Mouse (Mus musculus) limb, embryonic 11.5 days (tissue): ENCODE results near the gene Sars2. TPM values are rescaled to one million over a fixed set of nuclear protein-coding genes. Genes with fewer than 3 reads are reported as not detected.

ENCODE experiments used
- ATAC-seq: fragments of 200-750 bp; cut with Nextera tagmentation; 2 replicates; pipeline ENCODE4 v1.8.0; 2017; ENCODE audit warnings: low read depth; ENCODE audit not compliant: insufficient number of reproducible peaks, low FRiP score, low TSS enrichment
- DNase-seq: peaks from one replicate; pipeline ENCODE4 v3.0.0-alpha.2; 2015; ENCODE audit warnings: low spot score
- H3K27ac ChIP-seq: fragments of 300-500 bp; sonication (generic); replicated peaks from 2 replicates; pipeline ENCODE4 v1.5.1; 2014; ENCODE audit warnings: low read depth, mild to moderate bottlenecking, low read length
- H3K27me3 ChIP-seq: fragments of 300-500 bp; sonication (generic); 2 replicates; pipeline ENCODE4 v1.6.1; 2014; ENCODE audit warnings: mild to moderate bottlenecking, low read length, mixed read lengths; ENCODE audit not compliant: control insufficient read depth, insufficient read depth
- H3K36me3 ChIP-seq: fragments of 300-500 bp; sonication (generic); 2 replicates; pipeline ENCODE4 v1.6.1; 2014; ENCODE audit warnings: mild to moderate bottlenecking, low read length, moderate library complexity, mixed read lengths; ENCODE audit not compliant: control insufficient read depth, insufficient read depth
- H3K4me1 ChIP-seq: fragments of 300-500 bp; sonication (generic); 2 replicates; pipeline ENCODE4 v1.6.1; 2014; ENCODE audit warnings: low read length, mixed read lengths; ENCODE audit not compliant: control insufficient read depth, insufficient read depth
- H3K4me2 ChIP-seq: fragments of 300-500 bp; sonication (generic); 2 replicates; pipeline ENCODE4 v1.6.1; 2014; ENCODE audit warnings: low read depth, mild to moderate bottlenecking, moderate library complexity; ENCODE audit not compliant: severe bottlenecking
- H3K4me3 ChIP-seq: fragments of 300-500 bp; sonication (generic); 2 replicates; pipeline ENCODE4 v1.5.1; 2014; ENCODE audit warnings: low read depth, low read length
- H3K9ac ChIP-seq: fragments of 300-500 bp; sonication (generic); 2 replicates; pipeline ENCODE4 v1.6.1; 2014; ENCODE audit warnings: mild to moderate bottlenecking, low read length
- H3K9me3 ChIP-seq: fragments of 300-500 bp; sonication (generic); 2 replicates; pipeline ENCODE4 v1.6.1; 2016; ENCODE audit warnings: low read length; ENCODE audit not compliant: control insufficient read depth
- WGBS: fragments of 180-500 bp; shearing (Covaris S2); extraction: QIAGEN DNeasy Blood & Tissue Kit; methylation state at CpG from one replicate; pipeline ENCODE4 v1.1.7; 2014; 5-methylcytosine and 5-hydroxymethylcytosine counted together
- polyA plus RNA-seq: library from polyadenylated mRNA; unstranded; fragments of >200 nt; fragmentation: Nextera tagmentation; extraction: Ambion mirVana; gene quantifications from 2 replicates; pipeline ENCODE4 v1.2.1, GENCODE M21; 2014

The Sars2 gene
- polyA plus RNA-seq, 1 experiment from 2014 or later: 34.9 TPM

GRCm38 (mm10) chr7:28774164-28774563 lies 32.4 kb downstream of the Sars2 start:
- ATAC-seq (no peak), DNase-seq (no peak)
- Histone ChIP-seq H3K36me3 (no peaks in the 10 kb centered on the region), H3K4me3 (no peak overlapping the region), H3K9ac (no peak overlapping the region), H3K4me1 (no peaks in the 10 kb centered on the region), H3K9me3 (no peaks in the 10 kb centered on the region), H3K27ac (no peak overlapping the region), H3K27me3 (no peaks in the 10 kb centered on the region), H3K4me2 (no peak overlapping the region)
- 90% methylated on average over 12 of the region's 12 CpGs for WGBS

DNA sequence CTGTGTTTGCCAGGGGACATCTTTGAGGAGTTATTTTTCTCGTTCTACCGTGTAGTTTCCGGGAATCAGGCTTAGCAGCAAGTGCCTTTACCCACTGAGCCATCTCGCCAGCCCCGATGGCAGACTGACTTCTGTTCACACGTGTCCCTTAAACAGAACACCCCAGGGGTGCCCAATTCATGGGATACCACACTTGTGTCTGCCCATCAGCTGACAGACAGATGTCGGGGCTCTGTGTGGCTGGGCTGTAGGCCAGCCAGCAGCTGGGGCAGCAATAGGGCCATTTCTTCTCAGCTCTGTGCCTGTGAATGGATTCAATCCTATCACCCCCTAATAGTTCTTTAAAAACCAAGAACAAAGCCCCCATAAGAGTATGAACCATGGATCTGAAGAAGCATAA lies 33.3 kb downstream of the Sars2 start:
- H3K27me3 ChIP-seq: no peaks in the 10 kb centered on the region
- 92% methylated on average over 7 of the region's 7 CpGs for WGBS
- no peak overlapping the region for H3K9ac ChIP-seq
- H3K4me2 ChIP-seq: no peak overlapping the region
- no peak overlapping the region for H3K27ac ChIP-seq
- no peak overlapping the region for H3K4me3 ChIP-seq
- DNase-seq (no peak), ATAC-seq (no peak)
- H3K36me3 ChIP-seq: no peaks in the 10 kb centered on the region
- H3K4me1 ChIP-seq: no peaks in the 10 kb centered on the region
- no peaks in the 10 kb centered on the region for H3K9me3 ChIP-seq

DNA sequence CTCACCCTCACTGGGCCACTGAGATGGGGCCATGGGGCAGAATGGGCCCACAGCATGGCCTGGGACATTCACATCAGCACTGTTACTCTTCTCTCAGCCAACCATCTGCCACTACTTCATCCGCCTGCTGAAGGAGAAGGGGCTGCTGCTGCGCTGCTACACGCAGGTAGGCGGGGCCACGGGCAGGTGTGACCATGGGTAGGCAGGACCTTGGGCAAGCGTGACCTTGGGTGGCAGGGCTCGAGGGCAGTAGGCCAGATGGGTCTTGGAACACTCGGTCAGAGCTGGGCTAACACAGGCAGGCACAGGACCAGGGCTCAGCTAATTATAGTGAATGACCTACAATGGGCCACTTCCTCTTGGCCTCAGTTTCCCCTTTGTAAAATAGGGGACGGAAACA lies 37.0 kb downstream of the Sars2 start:
- no peak for DNase-seq
- no peaks in the 10 kb centered on the region for H3K36me3 ChIP-seq
- WGBS: 78% methylated on average over 9 of the region's 9 CpGs

DNA sequence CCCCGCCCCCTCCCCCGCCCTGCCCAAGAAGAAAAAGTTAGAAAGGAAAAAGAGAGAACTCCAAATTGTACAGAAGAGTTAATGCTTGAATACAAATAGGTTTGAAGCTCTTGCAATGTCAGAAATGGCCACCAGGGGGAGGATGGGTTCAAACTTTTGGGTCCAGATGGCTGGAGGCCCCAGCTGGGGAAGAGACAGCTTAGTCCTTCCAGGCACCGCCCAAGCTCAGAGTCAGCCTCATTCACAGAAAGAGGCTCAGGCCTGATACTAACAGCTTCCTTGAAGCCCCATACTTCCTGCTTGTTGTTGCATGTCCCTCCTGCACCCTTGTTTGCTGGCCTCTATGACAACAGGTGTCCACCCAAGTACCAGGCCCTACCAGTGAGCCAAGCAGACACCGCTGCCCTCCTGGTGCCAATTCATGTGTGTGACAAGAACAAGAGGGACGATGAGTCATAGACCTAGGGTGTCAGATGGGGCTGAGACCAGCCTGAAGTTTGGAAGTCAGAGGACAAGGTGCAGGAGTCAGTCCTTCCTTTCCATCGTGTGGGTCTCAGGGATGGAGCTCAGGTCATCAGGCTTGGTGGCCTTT lies 38.4 kb downstream of the Sars2 start:
- Histone ChIP-seq H3K36me3 (no peaks in the 10 kb centered on the region; the same call in 1 of the 2 replicates), H3K9ac (no peak overlapping the region), H3K27me3 (no peaks in the 10 kb centered on the region), H3K4me1 (no peaks in the 10 kb centered on the region), H3K27ac (no peak overlapping the region), H3K9me3 (no peaks in the 10 kb centered on the region), H3K4me2 (no peak overlapping the region), H3K4me3 (no peak overlapping the region)
- peak; percentile 94 for DNase-seq
- ATAC-seq: no peak
- 50% methylated on average over 6 of the region's 6 CpGs for WGBS

More for the DNA sequence above, 37.0 kb downstream of the Sars2 start:
- Histone ChIP-seq H3K4me1 (no peaks in the 10 kb centered on the region), H3K9ac (no peak overlapping the region), H3K4me2 (no peak overlapping the region), H3K4me3 (no peak overlapping the region), H3K27ac (no peak overlapping the region), H3K27me3 (no peaks in the 10 kb centered on the region), H3K9me3 (no peaks in the 10 kb centered on the region)
- no peak for ATAC-seq

DNA sequence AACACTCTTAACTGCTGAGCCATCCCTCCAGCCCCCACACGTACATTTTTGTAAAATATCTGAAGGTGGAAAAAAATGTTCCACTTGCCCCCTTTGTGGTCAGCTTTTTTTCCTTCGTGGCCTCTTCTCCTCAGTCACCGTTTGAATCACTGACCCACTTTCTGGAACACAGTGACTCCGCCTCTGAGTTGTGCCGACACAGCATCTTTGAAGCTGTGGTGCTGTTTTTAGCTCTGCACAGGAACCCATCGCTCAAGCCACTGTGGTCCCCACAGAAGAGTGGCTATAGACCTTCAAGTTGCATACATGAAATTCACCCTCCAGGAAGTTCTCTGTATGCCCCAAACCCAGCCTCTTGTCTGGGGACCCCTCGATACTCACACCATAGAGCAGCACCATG lies 39.1 kb downstream of the Sars2 start:
- no peak overlapping the region for H3K9ac ChIP-seq
- no peak overlapping the region for H3K4me2 ChIP-seq
- no peaks in the 10 kb centered on the region; the same call in none of the 2 replicates for H3K36me3 ChIP-seq
- 87% methylated on average over 7 of the region's 7 CpGs for WGBS
- H3K9me3 ChIP-seq: no peaks in the 10 kb centered on the region
- no peak for DNase-seq
- H3K4me3 ChIP-seq: no peak overlapping the region
- no peaks in the 10 kb centered on the region for H3K4me1 ChIP-seq
- ATAC-seq: no peak
- H3K27me3 ChIP-seq: no peaks in the 10 kb centered on the region
- no peak overlapping the region for H3K27ac ChIP-seq

DNA sequence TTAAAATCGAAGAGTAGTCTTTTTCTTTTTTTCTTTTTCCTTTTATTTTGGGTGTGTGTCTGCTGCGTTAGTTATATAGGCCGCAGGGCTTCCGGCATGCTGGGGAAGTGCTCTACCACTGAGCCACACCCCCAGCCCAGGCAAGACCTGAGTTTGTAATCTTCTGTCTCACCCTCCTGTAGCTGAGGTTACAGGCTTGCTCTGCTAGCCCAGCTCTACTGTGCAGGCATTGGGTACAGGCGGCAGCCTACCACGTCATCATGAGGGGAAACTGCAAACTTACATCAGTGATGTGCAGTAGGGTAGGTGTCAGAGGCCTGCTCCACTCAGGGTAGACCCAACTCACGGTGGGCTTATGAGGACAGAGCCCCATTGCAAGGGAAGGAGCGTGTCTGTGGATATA lies 39.5 kb downstream of the Sars2 start:
- no peaks in the 10 kb centered on the region for H3K27me3 ChIP-seq
- DNase-seq (no peak), ATAC-seq (no peak)
- H3K4me1 ChIP-seq: no peaks in the 10 kb centered on the region
- H3K27ac ChIP-seq: no peak overlapping the region
- H3K4me2 ChIP-seq: no peak overlapping the region
- no peak overlapping the region for H3K4me3 ChIP-seq
- H3K36me3 ChIP-seq: no peaks in the 10 kb centered on the region; the same call in none of the 2 replicates
- H3K9me3 ChIP-seq: no peaks in the 10 kb centered on the region
- no peak overlapping the region for H3K9ac ChIP-seq
- 88% methylated on average over 8 of the region's 8 CpGs for WGBS

- Histone ChIP-seq H3K9ac (no peak overlapping the region), H3K4me2 (no peak overlapping the region), H3K27ac (no peak overlapping the region), H3K36me3 (no peaks in the 10 kb centered on the region; the same call in none of the 2 replicates), H3K27me3 (no peaks in the 10 kb centered on the region), H3K9me3 (no peaks in the 10 kb centered on the region), H3K4me3 (no peak overlapping the region), H3K4me1 (peaks cover 17% of the 10 kb centered on the region)
- DNase-seq: no peak
- 63% methylated on average over 5 of the region's 5 CpGs for WGBS
- ATAC-seq: no peak
Measured at GRCm38 (mm10) chr7:28785161-28785560, 43.4 kb downstream of the Sars2 start.

DNA sequence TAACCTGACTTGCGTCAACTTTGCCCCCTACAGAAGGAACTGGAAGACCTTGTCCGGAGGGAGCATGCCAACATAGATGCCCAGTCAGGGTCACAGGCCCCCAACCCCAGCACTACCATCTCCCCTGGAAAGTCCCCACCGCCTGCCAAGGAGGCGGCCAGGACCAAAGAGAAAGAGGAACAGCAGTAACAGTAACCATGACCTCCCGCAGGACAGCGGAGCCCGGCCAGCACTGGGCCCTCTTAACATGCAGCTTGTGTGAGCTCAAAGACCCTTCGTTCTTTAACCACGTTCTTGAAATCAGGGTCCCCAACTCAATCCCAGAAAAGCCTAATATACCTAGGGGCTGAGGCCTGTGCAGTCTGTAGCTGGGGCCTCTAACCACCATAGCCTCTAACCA lies 46.1 kb downstream of the Sars2 start:
- Histone ChIP-seq H3K4me3 (no peak overlapping the region), H3K27me3 (no peaks in the 10 kb centered on the region), H3K4me1 (peaks cover 18% of the 10 kb centered on the region), H3K9me3 (no peaks in the 10 kb centered on the region), H3K36me3 (no peaks in the 10 kb centered on the region; the same call in none of the 2 replicates), H3K4me2 (no peak overlapping the region), H3K27ac (no peak overlapping the region), H3K9ac (no peak overlapping the region)
- 92% methylated on average over 9 of the region's 9 CpGs for WGBS
- no peak for DNase-seq
- no peak for ATAC-seq
